Mouse (Mus musculus) kidney, postnatal 4 days (tissue): ENCODE results near the gene Triobp.
"Not testable (repeated sequence)": the region's sequence is repeated elsewhere in the genome, so short reads cannot be mapped to it uniquely, and the experiment has no call there.

Source experiments
- DNase-seq, 2 experiments: peaks; one replicate each; pipeline ENCODE4 v3.0.0; 2021; ENCODE audit warnings: mixed read lengths in 2 of 2

Triobp gene

DNA sequence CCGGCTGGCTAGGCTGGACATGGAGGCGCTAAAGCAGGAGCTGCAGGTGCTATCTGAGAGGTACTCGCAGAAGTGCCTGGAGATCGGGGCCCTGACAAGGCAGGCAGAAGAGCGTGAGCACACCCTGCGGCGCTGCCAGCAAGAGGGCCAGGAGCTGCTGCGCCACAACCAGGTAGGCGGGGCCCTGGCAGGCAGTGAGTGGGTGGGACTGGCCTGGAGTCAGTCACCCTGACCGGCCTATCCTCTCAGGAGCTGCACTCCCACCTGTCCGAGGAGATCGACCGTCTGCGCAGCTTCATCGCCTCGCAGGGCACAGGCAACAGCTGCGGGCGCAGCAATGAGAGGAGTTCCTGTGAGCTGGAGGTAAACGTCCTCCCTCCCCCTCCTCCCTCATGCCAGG lies 54.5 kb downstream of the Triobp start:
- DNase-seq, result peak; percentile 70 to 82

DNA sequence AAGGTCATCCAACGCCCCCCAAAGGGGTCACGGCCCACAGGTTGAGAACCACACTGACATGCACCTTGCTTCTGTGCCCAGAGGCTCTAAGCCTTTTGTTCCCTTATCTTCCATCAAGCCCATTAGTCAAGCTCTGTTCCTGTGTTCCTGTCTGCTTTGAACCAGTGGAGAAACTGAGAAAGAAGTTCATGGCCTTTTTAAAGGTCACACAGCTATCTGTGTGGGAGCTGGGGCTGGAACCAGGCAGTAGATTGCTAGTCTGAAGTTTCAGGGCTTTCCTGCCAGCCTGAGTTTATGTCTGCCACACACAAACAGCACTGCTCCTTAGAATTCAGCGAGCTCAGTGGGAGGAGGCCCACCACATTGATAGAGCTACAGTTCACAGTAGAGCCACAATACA lies 55.6 kb downstream of the Triobp start:
- no peak for DNase-seq

DNA sequence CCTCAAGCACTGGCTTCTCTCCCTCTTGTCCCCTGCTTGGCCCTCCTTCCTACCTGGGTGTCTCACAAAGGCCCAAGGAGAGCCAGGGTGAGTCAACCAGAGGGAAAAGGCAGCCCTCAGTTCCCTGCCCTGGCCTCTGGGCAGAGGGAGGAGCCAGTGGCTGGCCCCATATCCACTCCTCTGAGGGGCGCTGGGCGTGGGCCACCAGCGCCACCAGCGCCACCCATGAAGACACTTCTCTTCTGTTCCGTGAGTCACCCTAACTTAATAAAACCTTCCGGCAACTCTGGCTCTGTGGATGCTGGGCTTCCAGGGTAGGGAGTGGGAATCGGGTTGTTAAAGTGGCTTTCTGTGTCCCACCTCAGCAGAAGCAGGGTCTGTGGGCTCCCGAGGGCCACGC lies 58.1 kb downstream of the Triobp start:
- no peak for DNase-seq

DNA sequence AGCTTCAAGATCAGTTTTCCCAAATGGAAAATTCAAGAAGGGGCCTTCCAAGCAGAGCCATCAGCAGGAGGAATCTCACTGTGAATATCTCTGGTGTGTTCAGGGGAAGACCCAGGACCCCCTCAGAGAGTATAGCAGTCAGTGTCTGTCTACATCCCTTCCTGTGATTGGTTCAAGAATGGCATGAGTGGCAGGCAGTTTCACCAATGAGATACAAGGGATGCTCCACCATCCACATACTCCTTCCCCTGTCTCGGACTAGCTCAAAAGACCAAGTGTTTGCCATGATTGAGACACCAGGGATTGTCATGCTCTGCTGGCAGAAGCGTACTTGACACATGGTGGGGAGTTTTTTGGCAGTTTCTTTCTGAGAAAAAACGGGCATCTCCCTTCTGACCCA lies 59.1 kb downstream of the Triobp start:
- DNase-seq, result no peak

DNA sequence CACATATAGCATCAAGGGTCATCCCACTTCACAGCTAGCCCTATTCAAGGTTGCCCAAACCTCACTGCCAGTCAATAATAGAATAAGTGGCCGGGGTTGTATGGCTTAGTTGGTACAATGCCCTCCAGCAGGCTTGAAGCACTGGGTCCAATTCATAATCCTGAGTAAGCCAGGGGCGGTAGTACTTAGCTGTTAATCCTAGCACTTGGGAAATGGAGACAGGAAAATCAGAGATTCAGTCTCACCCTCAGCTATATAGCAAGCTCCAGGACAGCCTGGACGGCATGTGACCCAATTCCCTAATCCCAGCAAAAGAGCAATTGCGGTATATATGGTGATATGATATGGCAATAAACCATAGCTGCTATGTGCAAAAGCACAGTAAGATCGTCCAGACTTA lies 59.5 kb downstream of the Triobp start:
- no peak for DNase-seq

DNA sequence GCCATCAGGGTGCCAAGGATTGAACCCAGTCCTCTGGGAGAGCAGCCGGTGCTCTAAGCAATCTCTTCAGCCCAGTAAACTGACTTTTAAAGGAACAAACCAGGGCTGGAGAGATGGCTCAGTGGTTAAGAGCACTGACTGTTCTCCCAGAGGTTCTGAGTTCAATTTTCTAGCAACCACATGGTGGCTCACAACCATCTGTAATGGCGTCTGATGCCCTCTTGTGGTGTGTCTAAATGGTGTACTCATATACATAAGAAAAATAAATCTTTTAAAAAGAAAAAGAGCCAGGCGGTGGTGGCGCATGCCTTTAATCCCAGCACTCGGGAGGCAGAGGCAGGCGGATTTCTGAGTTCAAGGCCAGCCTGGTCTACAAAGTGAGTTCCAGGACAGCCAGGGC lies 60.3 kb downstream of the Triobp start:
- DNase-seq, result not testable (repeated sequence)

DNA sequence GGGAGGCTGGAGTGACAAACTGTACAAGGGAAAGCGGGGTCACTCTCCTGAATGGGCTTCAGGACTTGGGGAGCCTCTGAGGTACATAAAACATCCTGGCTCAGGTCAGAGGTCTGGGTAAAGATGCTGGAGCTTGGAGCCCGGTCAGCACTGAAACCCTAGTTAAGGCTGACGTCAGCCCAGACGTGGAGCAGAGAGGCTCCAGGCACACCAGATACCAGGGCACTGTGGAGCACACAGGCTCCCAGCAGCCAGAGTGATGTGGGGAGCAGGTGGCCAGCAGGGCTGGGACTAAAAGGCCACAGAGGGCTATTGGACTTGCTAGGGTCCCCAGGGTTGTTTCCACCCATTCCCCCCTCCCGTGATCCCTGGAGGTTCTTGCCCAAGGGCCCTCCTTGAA lies 62.2 kb downstream of the Triobp start:
- DNase-seq, result no peak

DNA sequence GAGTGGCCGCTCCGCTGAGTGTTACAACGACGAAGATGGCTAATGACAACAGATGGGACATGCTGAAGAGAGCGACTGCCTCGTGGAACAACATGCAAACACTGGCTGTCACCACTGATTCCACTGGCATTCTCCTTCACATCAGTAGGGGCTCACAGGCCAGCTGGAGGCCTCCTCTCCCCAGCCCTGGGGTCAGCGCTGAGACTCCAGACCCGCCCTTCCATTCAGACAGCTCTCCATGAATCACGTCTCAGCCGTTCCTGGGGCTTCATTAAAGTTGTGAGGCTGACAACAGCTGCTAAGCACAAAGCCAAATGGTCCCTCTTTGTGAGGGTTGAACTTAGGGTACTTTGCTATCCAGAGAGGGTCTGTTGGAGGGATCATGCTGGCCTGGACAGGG lies 64.0 kb downstream of the Triobp start:
- no peak for DNase-seq

DNA sequence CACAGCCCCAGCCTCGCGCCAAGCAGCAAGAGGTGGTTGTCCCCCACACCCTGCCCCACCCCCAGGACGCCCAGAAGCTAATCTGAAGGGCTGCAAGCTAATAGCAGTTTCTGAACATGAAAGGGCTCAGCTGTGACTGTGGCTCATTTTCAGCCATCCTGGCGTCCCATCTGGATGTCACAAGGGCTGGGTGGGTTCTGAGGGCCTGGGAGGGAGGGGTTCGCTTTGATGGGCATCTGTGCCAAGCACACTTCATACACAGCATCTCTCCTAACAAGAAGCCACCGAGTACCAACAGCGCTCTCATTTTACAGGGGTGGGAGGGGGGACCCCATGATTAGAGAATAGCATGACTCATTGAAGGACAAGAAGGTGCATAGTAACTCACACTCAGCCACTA lies 65.9 kb downstream of the Triobp start:
- DNase-seq, result no peak

DNA sequence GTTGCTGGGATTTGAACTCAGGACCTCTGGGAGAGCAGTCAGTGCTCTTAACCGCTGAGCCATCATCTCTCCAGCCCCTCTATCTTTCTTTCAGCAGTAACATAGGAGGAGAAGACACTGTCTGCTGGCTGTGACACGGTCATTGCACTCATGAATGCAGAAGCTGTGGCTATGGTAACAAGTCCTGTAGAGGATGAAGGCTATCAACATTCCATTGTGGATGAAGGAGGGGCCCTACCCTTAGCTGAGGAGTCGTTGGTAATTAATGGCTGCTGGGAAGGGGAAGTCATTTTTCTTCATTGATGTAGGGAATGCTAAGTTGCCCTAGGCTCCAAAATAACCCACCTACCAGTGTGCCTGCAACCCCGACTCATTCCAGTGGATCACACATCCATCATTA lies 70.7 kb downstream of the Triobp start:
- DNase-seq, result no peak

DNA sequence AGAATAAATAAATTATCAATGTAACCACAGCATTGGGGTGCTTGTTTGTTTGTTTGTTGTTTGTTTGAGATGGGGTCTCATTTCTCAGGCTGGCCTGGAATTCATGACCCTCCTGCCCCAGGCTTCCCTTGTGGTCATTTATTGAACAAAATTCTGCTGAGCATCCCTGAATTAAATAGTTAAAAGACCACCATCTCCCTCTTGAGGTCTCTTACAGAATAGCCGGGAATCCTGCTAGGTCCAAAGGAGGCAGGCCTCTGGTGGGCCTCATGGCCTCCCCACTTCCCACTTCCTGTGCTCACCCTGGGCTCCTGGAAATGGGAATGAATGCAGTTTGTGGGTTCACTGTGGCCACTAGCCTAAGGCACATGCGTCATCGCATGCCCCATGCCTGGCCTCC lies 71.4 kb downstream of the Triobp start:
- DNase-seq, result peak in 1 of 2 experiments; percentile 43

DNA sequence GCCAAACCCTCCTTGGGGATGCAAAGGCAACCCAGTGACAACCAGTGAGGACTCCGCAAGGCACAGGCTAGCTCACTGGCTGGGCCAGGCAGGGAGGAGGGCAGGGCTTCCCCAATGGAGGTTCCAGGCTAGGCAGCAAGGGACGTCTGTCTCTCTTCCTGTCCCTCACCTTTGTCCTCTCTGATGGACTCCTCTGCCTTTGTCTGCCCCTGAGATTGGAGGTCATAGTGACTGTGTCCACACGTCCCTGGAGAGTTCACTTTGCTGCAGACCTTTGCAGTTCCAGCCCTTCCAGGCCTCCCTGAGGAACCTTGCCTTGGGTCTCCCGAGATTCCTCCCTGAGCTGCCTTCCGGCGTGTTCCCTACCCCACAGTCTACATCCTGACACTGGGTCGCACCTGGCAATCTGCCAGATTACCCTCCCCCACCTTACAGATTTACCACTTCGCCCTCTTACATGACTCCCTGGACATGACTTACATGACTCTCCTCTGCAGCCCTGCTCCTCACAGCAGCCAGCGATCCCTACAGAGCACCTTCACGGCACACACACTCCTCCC lies 75.2 kb downstream of the Triobp start:
- DNase-seq, result peak; percentile 40 to 61

DNA sequence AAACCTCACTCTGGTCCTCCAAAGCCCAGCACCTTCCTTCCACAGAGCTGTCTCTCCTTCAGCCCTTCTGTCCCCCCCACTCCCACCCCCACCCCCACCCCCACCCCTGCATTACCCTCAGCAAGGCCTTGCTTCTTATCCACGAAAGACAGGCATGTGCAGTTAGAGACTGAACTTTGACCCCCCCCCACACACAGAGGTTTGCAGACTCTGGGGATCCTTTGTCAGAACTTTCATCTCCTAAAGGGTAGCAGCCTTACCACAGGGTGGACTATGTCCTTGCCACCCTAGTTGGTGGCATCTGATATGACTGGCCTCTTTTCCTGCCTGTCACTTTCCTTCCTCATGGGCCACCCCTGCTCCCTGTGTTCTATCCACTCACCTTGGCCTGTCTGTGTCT lies 75.8 kb downstream of the Triobp start:
- no peak for DNase-seq

DNA sequence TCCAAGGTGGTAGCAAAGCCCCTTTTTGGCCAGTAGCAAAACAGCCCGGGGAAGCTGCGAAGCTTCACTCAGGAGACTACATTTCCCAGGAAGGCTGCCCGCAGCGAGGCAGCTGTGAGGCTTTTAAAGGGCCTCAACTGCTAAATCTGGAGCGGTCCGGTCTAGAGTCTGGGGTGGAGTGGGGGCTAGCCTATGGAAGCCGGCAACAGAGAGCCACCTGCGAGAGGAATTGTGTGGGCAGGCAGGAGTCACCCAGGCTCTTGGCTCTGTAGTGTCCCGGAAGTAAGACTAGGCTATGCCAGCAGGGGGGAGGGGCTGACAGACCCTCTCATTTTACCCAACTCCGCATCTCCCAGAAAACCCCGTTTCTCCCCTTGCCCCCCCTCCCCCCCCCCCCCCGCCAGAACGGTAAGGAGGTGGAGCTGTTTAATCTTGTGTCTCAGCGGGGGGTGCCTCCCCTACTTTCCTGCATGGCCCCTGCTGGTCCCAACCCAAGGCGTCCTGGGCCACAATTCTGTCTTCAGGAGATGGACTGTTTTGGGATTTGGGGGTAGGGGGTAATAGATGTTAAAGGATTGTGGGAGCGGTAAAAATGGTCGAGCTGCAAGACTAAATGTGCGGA lies 78.3 kb downstream of the Triobp start:
- peak; percentile 57 to 67 for DNase-seq

DNA sequence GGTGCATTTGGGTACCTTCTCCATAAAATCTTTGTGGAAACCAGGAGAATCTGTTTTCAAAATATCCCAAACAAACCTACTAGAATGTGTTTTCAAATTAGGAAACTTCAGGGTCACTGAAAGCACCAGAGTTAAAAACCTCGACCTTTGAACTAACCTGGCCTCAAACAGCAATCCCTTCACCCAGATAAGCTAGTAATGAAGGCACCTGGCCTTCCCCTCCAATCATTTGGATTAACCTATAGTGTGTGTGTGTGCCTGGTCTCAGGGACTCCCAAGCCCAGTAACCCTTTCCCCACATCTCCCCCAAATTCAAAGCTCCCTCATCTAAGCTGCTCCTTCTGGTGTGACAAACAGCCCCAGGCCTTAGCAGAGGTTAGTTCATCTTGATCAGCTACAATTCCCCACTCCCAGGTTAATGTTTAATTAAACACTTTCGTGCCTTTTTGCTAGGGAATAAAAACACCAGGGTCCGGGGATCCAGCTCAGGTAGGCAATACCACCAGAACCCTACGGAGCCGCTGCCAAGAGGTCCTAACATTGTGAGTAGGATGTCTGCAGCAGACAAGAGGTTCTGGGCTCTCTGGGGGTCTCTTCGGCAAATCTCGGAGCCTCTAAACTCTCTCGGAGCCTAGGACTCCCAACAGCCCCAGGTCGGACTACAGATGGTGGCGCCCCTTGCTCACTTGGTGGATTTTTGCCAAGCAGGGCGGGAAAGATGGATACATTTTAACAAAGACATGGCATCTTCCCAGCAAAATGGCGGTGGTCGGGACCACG lies 79.2 kb downstream of the Triobp start:
- peak; percentile 53 to 71 for DNase-seq

DNA sequence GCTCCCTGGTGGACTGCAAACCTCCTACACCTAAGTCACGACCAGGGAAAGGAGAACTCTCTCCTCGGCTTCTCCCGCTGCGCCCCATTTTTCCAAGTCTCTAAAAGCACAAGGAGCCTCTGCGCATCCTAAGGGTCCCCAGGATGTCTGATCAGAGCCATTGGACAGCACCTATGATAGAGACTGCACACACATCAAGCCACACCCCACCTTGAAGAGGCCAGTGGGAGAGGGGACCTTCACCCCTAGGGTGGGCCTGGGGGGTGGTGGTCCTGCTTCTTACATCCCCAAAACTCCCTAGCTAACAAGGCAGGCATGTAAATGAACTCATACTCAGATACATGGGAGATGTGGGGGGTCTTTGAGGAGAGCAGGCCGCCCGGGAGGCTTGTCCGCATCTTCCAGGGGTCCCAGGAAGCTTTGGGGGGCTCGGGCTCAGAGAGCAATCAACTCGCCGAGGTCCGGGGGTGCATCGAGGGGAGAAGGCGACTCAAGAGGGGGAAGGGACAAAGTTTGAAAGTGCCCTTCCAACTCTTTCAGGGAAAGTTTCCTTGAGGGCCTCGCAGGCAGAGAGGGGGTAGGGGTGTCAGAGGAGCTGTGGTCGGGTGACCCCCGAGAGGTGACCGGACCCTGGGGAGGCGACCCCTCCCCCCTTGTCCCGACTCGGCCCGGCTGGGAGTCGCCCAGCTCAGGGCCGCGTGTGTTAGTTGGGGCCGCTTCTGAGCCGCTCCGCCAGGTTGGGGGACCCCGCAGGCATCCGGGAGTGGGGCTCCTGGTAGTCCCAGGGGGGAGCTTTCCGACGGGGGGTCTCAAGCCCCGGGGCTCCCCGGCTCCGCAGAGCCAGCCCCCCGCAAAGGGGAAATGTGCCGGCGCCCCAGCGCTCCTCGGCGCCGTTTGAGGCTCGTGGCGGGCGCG lies 80.0 kb downstream of the Triobp start:
- peak; percentile 66 to 77 for DNase-seq

DNA sequence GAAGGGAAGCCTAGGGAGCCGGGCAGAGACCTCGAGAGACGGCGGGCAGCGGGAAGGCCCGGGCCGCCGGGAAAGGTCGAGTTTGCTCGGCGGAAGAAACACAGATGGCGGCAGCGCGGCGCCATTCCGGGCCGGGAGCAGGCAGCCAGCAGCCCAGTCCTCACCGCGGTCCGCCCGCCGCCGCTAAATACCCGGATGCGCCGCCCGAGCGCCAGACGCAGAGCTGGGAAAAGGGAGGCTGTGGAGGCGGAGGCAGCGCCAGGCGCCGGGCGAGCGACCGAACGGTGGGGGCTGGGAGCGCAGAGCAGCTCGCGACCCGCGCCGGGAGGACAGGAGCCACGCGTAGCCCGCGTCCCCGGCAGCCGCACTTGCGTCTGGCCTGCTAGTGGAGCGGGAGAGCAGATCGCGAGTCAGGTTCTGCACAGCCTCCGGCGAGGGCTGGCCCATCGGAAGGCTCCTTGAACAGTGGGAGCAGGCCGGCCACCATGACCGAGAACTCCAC lies 80.8 kb downstream of the Triobp start, which contains the start of gene H1f0:
TSS of gene H1f0 (plus strand) at position 214 of the 502 bp plus-strand sequence.
- peak; percentile 98 for DNase-seq

DNA sequence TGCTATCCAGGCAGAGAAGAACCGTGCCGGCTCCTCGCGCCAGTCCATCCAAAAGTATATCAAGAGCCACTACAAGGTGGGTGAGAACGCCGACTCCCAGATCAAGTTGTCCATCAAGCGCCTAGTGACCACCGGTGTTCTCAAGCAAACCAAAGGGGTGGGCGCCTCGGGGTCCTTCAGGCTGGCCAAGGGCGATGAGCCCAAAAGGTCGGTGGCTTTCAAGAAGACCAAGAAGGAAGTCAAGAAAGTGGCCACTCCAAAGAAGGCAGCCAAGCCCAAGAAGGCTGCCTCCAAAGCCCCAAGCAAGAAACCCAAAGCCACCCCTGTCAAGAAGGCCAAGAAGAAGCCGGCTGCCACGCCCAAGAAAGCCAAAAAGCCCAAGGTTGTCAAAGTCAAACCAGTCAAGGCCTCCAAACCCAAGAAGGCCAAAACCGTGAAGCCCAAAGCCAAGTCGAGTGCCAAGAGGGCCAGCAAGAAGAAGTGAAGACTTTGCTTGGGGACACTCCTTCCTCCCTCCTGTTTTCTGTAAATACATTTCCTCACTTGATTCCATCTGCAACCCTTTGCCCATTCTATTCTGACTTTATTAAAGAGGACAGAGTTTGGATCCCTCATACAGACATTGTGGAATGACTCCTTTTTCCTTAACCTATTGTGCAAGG lies 81.4 kb downstream of the Triobp start:
- no peak for DNase-seq

DNA sequence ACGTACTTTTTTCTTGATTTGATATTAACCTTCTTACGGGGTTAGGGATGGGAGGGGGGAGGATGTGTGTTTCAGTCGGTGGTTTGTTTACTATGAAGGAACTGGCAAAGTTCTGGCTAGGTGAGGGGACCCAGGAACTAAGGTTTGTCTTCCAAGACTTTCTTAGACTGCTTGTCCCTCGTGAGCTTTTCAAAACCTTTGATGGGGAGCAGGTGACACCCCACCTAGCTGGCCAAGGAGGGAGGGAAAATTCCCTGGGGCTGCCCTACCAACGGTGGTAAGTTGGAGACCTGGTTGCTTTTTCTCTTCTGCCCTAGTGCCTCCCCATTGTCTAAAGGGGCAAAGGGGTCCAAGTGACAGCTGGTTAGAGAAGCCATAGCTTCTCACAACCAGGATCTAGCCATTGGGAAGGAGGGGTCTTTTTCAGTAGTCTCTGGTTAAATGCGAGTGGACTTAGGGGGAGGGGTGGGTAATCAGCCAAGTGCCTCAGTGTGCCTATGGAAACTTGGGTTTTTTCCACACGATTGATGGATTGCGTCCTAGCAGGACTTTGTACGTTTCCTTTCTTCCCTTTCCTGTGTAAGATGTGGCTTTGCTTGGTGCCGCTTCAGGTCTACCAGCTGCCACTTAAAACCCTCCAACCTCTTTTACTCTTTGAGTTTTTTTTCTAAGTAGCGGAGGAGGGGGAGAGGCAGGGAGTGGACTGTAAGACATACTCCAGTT lies 82.2 kb downstream of the Triobp start:
- no peak for DNase-seq

DNA sequence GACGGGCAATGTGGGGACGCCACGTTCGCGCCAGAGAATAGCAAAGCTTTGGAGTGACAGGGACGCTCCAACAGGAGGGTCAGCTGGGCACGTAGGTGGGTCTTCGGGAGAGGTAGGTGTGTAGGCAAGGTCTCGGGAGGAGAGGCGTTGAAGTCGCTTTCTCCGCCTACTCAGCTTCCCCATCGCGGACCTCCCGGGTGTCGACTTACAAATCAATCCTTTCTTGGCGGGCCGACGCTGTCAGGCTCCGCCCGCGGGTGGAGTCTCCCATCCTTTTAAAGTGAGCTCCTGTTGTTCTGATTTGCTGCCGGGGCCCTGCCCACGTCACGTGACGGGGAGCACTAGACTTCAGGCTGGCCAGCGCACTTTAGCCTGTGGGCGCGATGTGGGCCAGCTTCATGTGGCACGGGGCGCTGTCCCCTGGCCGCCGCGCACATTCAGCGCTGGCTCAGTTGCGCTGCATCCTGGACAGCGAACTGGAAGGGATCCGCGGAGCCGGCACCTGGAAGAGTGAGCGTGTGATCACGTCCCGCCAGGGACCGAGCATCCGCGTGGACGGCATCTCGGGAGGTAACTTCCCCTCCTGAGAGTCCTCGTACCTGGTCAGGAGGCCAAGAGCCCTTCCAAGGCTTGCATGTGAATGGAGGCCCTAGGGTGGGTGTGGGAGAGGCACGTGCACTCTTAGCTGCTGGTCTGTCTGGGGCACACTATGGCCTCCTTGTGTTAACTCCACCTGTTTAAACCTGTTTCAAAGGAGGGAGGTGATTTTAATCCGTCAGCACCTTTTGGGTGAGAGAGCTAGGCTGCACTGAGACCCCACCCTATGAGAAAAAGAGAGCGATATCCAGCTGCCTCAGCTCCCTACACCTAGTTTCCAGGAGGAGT lies 83.3 kb downstream of the Triobp start:
- DNase-seq, result peak; percentile 90 to 94

DNA sequence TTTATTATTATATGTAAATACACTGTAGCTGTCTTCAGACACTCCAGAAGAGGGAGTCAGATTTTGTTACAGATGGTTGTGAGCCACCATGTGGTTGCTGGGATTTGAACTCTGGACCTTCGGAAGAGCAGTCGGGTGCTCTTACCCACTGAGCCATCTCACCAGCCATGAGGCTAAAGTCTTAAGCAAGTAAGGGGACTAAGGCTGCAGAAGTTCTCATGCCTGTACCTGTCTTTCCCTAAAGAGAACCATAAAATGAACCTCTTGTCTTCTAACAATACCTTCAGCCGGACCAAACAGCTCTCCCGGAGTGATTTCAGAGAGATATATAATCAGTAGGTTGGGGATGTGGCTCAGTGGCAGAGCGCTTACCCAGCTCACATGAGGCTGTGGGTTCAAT lies 84.4 kb downstream of the Triobp start:
- DNase-seq, result not testable (repeated sequence)
